Mouse (Mus musculus) mouse embryonic stem cell (cell line): Measurements from ENCODE around the gene Tjap1.

Experiments
- in situ Hi-C, 2 experiments: fragments of 300-500 bp; cut with MboI; formaldehyde crosslinking; loops; 1 replicate in 1 of 2; 3 replicates in 1 of 2; pipeline ENCODE4 v1.14.3; 2019 to 2020; ENCODE audit warnings: low sequenced_read_pairs in 2 of 2, low pct_unique_long_range_greater_than_20kb in 1 of 2, mixed read lengths in 1 of 2; ENCODE audit not compliant: unreplicated experiment in 1 of 2

The Tjap1 gene

DNA sequence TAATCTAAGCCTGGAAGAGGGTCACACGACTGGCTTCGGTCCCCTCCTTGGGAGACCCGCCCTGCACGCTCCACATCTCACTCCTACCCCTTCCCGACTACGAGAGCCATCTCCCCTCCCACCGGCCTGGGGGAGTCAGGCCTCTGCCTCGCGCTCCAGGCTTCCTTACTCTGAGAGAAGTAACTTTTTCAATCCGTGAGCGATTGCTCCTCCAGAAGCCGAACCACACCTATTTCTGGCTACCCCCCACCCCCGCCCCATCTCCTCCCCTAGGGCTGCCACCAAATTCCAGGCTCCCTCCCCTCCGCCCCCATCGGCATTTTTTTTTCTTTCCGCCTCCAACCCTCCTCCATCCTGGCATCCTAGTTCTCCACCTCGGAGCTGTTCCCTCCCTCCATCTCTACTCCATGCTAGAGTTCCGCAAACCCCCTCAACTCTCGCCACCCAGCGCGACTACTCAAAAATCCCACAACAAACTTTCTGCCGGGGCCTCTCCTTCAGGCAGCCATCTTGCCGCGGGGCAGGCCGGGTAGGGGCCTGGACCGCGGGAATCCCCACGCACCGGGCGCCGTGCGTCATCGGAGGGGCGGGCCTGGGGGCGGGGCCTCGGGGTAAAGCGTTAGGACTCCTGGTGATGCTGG lies at the start of gene Tjap1:
Gene Tjap1 (minus strand): TSS at position 544 of the 641 bp plus-strand sequence.
- in situ Hi-C loops = no loop called here

DNA sequence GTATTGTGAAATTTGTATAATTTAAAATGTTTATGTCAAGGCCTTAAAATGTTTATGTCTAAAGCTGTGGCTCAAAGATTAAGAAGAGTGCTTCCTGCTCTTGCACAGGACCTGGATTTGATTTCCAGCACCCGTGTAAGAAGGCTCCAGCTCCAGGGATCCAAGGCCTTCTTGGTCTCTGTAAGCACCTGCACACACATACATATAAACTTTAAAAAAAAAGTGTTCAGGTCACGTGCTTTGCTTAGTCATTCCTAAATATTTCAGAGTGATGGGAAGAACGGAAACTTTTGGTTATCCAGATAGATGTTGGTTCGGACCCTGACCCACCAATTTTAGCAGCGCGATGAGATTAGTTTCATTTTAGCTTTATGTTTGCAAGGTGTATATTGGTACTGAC lies 45.9 kb upstream of the Tjap1 start:
- in situ Hi-C loops = no loop called here

GRCm38 (mm10) chr17:46327906-46328534 lies 45.2 kb upstream of the Tjap1 start, which contains the start of gene Abcc10:
Gene Abcc10, minus strand, starts transcription at chr17:46328352.
- in situ Hi-C loops = no loop called here

GRCm38 (mm10) chr17:46327413-46327905 lies 44.6 kb upstream of the Tjap1 start:
- in situ Hi-C loops = no loop called here

- in situ Hi-C loops = no loop called here
Measured at GRCm38 (mm10) chr17:46322046-46322823, 39.4 kb upstream of the Tjap1 start.

- in situ Hi-C loops = no loop called here
Measured at GRCm38 (mm10) chr17:46320492-46320891, 37.7 kb upstream of the Tjap1 start.

GRCm38 (mm10) chr17:46315813-46316212 lies 33.0 kb upstream of the Tjap1 start:
- in situ Hi-C loops = no loop called here

DNA sequence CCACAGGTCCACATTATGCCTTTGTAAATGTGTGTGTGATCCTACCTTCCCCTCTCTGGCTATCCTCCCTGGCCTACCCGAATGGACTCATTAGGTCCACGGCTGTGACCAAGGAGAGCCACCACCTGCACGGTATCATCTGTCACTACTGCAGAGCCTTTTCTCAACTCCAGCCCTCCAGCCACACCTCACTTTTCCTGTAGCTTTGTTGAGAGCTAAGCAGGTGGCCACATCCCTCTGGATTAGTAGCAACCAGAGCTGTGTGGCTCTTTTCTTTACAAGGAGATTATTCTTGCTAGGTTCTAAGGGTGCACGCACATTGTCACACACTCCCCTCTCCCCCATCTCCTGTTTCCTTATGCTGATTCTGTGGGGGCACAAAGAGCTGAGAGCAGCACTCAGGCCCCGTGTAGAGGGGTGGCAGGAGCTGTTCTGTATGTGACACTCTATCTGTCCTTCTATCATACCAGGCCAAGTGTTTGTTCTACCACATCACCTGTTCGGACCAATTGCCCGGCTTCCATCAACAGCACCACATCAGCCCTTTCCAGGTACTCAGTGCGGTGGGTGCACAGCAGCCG lies 30.4 kb upstream of the Tjap1 start:
- in situ Hi-C loops = no loop called here

DNA sequence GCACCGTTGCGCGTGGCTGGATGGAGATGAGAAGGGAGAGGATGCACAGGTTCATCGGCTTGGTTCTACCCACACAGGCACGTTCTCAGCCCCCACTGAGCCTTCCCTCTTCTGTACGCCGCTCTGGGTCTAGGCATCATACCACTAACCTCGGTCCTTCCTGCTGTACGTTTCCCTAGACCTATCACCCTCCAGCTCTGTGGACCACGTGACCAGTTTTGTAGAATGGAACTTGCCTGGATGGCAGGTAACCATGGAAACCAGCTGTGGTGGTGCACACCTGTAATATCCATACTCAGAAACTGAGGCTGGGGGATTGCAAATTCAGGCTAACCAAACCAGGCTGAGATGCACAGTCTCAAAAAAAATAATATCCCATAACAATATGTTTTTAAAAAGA lies 27.7 kb upstream of the Tjap1 start:
- in situ Hi-C loops = no loop called here

DNA sequence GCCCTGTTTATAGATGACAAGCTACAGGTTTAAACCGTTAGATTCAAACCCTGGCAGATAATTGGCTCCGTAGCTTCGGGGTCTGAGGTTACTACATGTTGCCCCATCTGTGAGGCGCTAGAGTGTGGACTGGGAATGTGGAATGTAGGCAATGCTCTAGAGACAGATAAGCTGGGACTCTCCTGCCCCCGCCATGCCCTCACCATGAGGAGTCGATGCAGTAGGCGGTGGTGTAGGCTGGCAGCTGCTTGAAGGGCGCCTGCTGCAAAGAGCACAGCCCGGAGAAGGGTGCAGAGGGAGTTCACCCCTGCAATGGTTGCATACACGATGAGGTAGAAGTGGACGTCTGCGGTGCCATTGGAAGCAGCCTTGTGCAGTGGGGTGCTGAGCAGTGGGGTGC lies 27.0 kb upstream of the Tjap1 start:
- in situ Hi-C loops = no loop called here

GRCm38 (mm10) chr17:46306956-46307355 lies 24.1 kb upstream of the Tjap1 start:
- in situ Hi-C loops = no loop called here

DNA sequence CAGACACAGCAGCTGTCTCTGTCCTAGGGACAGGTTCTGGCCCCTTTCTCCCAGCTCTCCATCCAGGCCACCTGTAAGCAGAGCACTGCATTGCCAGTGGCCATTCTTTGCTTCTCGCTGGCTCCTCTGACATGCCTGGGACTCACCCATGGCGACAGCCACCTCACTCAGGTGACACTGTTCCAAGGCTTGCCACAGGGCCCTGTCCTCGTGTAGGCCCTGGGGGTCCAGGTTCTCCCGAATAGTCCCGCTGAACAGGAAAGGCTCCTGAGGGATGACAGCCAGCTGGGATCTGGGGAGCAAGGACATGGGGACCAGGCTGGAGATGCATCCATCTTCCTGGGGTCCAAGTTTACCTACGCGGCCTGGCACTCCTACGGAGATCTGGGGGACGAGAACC lies 21.4 kb upstream of the Tjap1 start:
- in situ Hi-C loops = no loop called here

GRCm38 (mm10) chr17:46301892-46302291 lies 19.1 kb upstream of the Tjap1 start:
- in situ Hi-C loops = no loop called here

GRCm38 (mm10) chr17:46298220-46298913 lies 15.5 kb upstream of the Tjap1 start:
- in situ Hi-C loops = no loop called here

DNA sequence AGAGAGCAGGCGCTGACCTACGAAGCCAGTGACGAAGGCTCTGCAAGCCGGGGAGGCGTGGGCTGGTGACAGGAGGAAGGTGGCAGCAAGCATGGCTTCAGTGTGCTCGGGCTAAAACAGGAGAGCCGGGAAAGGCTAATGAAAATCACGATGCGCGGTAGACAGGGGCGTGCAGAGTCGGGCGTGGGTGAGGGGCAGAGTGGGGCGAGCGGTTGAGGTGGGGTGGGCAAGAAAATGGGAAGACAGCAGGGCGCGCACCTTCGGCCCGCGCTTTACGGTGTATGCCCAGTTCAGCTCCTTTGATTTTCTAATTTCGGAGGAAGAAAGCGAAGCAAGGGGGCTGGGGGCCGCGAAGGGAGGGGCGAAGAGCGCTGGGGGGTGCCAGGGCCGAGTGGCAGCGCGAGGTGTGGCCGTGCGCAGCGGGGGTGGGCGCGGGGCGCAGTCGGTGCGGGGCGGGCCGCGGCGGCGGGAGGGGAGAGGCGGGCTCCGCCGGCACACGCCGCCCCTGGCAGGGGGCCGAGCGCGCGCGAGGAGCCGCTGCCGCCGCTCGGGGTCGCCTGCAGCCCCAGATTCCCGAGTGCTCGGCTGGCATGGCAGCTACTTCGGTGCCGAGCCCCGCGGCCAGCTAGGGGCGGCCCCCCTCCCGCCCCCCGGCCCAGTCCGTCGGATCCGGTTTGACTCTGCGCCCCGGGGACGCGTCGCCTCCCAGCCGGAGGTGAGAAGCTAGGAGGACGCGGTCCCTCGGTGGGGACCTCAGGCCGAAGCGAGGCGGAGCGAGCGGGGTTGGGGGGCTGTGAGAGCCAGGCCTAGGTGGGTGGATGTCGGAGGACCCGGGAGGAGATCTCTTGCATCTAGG lies 14.8 kb upstream of the Tjap1 start, which contains the start of gene Dlk2:
Gene Dlk2 (plus strand): TSS at position 58 of the 856 bp plus-strand sequence.
- in situ Hi-C loops = no loop called here

DNA sequence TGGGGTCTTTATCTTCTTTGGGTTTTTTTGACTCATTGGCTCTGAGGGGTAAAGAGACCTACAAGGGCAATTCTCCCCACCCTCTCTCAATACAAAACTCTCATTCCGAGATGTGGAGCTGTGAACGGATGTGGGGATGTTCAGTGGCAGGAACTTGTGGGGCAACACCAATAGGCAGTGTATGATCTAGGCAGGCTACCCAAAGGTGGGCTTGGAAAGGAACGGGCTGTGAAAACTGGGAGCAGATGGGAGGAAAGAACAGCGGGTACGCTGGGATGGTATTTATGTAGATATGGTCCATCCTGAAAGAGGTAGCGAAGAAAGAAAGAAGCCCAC lies 14.2 kb upstream of the Tjap1 start:
- in situ Hi-C loops = no loop called here

GRCm38 (mm10) chr17:46296601-46297000 lies 13.8 kb upstream of the Tjap1 start:
- in situ Hi-C loops = no loop called here

DNA sequence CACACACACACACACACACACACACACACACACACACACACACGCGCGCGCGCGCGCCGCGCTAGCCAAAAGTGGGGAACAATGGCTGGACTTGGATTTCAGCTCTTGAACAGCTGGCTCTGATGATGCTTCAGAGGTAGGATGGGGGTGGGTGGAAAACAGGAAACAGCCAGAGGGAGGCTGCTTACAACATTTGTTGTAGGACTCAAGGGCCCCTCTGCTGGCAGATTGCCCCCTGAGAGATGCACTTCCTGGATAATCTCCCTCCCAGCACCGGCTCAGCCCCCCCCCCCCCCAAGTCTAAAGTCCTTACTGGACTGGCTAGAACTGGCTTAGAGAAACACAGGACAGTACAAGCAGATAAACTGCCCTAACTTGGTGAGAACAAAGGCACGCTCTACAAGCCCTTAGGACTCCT lies 4.9 kb upstream of the Tjap1 start:
- in situ Hi-C loops = no loop called here
